In the genomic region with DNA sequence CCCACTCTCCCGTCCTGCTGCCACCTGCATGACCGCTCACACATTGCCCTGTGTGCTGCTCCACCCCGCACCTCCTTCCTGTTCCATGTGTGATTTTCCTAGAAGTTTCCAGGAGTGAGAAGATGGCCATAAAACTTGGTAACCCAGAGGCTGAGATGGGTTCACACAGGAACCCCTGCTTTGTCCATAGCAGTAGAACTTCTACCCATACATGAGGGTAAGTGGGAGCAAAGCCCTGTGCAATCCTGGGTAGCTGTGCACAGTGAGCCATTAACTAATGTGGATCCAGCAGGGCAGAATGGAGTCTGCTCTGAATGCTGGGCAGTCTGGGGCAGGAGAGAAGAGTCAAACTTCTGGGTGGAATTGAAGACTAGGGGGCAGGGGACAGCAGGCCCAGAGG, we compare ENCODE assay signal across 16 mouse cellular contexts. TPM values are rescaled to one million over a fixed set of nuclear protein-coding genes. Genes with fewer than 3 reads are reported as not detected.
DNase-seq lines count a peak whose midpoint lies in the region; ATAC-seq and TF ChIP-seq lines count a peak whose summit lies in the region.
"Had no signal": no experiment of that assay in that cellular context is flagged by ENCODE, and none has a peak within 500 bp of the region (broad histone marks: within the 10 kb centered on the region; RNA-seq: fewer than 3 reads in every experiment).

No protein-coding gene starts in this region.

- intact Hi-C loops in gastrocnemius, adult 2 months (cut with DNase I), result no loop called here
- intact Hi-C loops in gastrocnemius, postnatal 36 days (cut with DNase I), result no loop called here

- H3K4me3 ChIP-seq in gastrocnemius, adult 2 months, result no peak overlapping the region
- H3K4me3 ChIP-seq in kidney, adult 2 months (ENCODE audit: insufficient read depth, low read depth, low read length), result no peak overlapping the region
- H3K4me3 ChIP-seq in kidney, embryonic 14.5 days (ENCODE audit: low read length), result no peak overlapping the region
- H3K4me3 ChIP-seq in liver, embryonic 12.5 days, result no peak overlapping the region
- no peak overlapping the region for H3K4me3 ChIP-seq in midbrain, embryonic 15.5 days
- H3K4me3 ChIP-seq: embryonic facial prominence, embryonic 12.5 days; erythroblast, embryonic 14.5 days; intestine, embryonic 15.5 days had no signal

- peak overlapping the region; percentile 38; the same call in 1 of the 2 replicates for H3K27ac ChIP-seq in gastrocnemius, adult 2 months
- peak overlapping the region; percentile 27 for H3K27ac ChIP-seq in kidney, adult 2 months (ENCODE audit: insufficient read depth, low read depth, low read length)
- no peak overlapping the region for H3K27ac ChIP-seq in kidney, embryonic 14.5 days (ENCODE audit: low read depth, low read length)
- 0 out of 2 replicates have a peak overlapping the region, but pooled peaks have one; percentile 20 for H3K27ac ChIP-seq in liver, embryonic 12.5 days
- H3K27ac ChIP-seq in midbrain, embryonic 15.5 days, result peak overlapping the region; percentile 13; the same call in 1 of the 2 replicates
- H3K27ac ChIP-seq: embryonic facial prominence, embryonic 12.5 days; intestine, embryonic 15.5 days had no signal

- TF ChIP-seq CTCF in gastrocnemius, adult 2 months (IDR thresholded peaks at IDR 0.05), result no peak
- no peak for TF ChIP-seq CTCF in kidney, adult 2 months (conservative IDR thresholded peaks at IDR 0.05; ENCODE audit: insufficient read depth, insufficient read length, low read depth, low read length)

- no peak overlapping the region for H3K9ac ChIP-seq in kidney, embryonic 14.5 days (ENCODE audit: low read depth, low read length)
- H3K9ac ChIP-seq in liver, embryonic 12.5 days, result no peak overlapping the region
- no peak overlapping the region for H3K9ac ChIP-seq in midbrain, embryonic 15.5 days
- H3K9ac ChIP-seq: embryonic facial prominence, embryonic 12.5 days; intestine, embryonic 15.5 days had no signal

- H3K4me1 ChIP-seq in kidney, adult 2 months (ENCODE audit: control insufficient read depth, insufficient read depth, low read length), result peaks cover 31% of the 10 kb centered on the region
- no peaks in the 10 kb centered on the region for H3K4me1 ChIP-seq in kidney, embryonic 14.5 days (ENCODE audit: control insufficient read depth, insufficient read depth, low read length)
- H3K4me1 ChIP-seq in liver, embryonic 12.5 days, result peaks cover 14% of the 10 kb centered on the region; the same call in 1 of the 2 replicates
- no peaks in the 10 kb centered on the region for H3K4me1 ChIP-seq in midbrain, embryonic 15.5 days
- H3K4me1 ChIP-seq: embryonic facial prominence, embryonic 12.5 days; intestine, embryonic 15.5 days had no signal

- DNase-seq in gastrocnemius, adult 2 months, result no peak
- no peak for DNase-seq in gastrocnemius, postnatal 36 days
- DNase-seq in kidney, adult 2 months, result peak; percentile 60
- DNase-seq in liver, result no peak
- no peak for DNase-seq in thymus, postnatal 0 days (ENCODE audit: low spot score)
- DNase-seq: adrenal gland, postnatal 10 days; cerebellum, postnatal 10 days had no signal

- H3K4me2 ChIP-seq in kidney, embryonic 14.5 days (replicated peaks; ENCODE audit: low read depth, low read length), result no peak overlapping the region
- no peak overlapping the region for H3K4me2 ChIP-seq in liver, embryonic 12.5 days
- H3K4me2 ChIP-seq in midbrain, embryonic 15.5 days, result no peak overlapping the region
- H3K4me2 ChIP-seq: embryonic facial prominence, embryonic 12.5 days; intestine, embryonic 15.5 days had no signal

- no peak for ATAC-seq in kidney, embryonic 14.5 days (ENCODE audit: low FRiP score, low TSS enrichment)
- no peak for ATAC-seq in liver, embryonic 12.5 days
- no peak for ATAC-seq in midbrain, embryonic 15.5 days (replicated peaks)
- ATAC-seq: activated CD4-positive, CD25-positive, alpha-beta regulatory T cell, adult 4 months; intestine, embryonic 15.5 days had no signal

- no peaks in the 10 kb centered on the region for H3K36me3 ChIP-seq in kidney, adult 2 months (ENCODE audit: control insufficient read depth, insufficient read depth, low read length)
- no peaks in the 10 kb centered on the region for H3K36me3 ChIP-seq in kidney, embryonic 14.5 days (ENCODE audit: control insufficient read depth, insufficient read depth, low read length)
- H3K36me3 ChIP-seq in liver, embryonic 12.5 days, result no peaks in the 10 kb centered on the region
- no peaks in the 10 kb centered on the region for H3K36me3 ChIP-seq in midbrain, embryonic 15.5 days (replicated peaks)
- H3K36me3 ChIP-seq: embryonic facial prominence, embryonic 12.5 days; G1E; intestine, embryonic 15.5 days had no signal

- TF ChIP-seq POLR2A in kidney, adult 2 months (IDR thresholded peaks at IDR 0.05; ENCODE audit: low read depth, low read length), result no peak

- WGBS in kidney, adult 2 months, result 48% methylated on average over 3 of the region's 3 CpGs
- WGBS in kidney, embryonic 14.5 days, result 74% methylated on average over 3 of the region's 3 CpGs
- WGBS in liver, embryonic 12.5 days (ENCODE audit: insufficient replicate concordance), result 65% methylated on average over 3 of the region's 3 CpGs
- WGBS in midbrain, embryonic 15.5 days, result 88% methylated on average over 3 of the region's 3 CpGs

- H3K27me3 ChIP-seq in kidney, adult 2 months (replicated peaks; ENCODE audit: control insufficient read depth, insufficient read depth, low read length), result no peaks in the 10 kb centered on the region
- no peaks in the 10 kb centered on the region for H3K27me3 ChIP-seq in kidney, embryonic 14.5 days (ENCODE audit: control insufficient read depth, insufficient read depth, low read length)
- H3K27me3 ChIP-seq in liver, embryonic 12.5 days (replicated peaks), result no peaks in the 10 kb centered on the region
- no peaks in the 10 kb centered on the region for H3K27me3 ChIP-seq in midbrain, embryonic 15.5 days (replicated peaks)
- H3K27me3 ChIP-seq: embryonic facial prominence, embryonic 12.5 days; intestine, embryonic 15.5 days had no signal

- no peaks in the 10 kb centered on the region for H3K9me3 ChIP-seq in kidney, embryonic 14.5 days (ENCODE audit: control insufficient read depth, low read length)
- H3K9me3 ChIP-seq in liver, embryonic 12.5 days (replicated peaks), result no peaks in the 10 kb centered on the region
- H3K9me3 ChIP-seq in midbrain, embryonic 15.5 days, result no peaks in the 10 kb centered on the region
- H3K9me3 ChIP-seq: embryonic facial prominence, embryonic 12.5 days; G1E; intestine, embryonic 15.5 days had no signal

RNA-seq across cellular contexts. Expression of a gene that starts 8.3 kb away (rescaled TPM):
- total RNA-seq in gastrocnemius, adult 2 months (2021), result 1 to 10 TPM; 3.6 to 5.3 TPM
- total RNA-seq in gastrocnemius, postnatal 36 days (2021), result 1 to 10 TPM; 2.9 to 4.0 TPM
- polyA plus RNA-seq in kidney, adult 2 months (2012; rRNA removed), result 253 and 260 TPM in 2 replicates
- polyA plus RNA-seq in kidney, embryonic 14.5 days (2014; fragmentation: Nextera tagmentation; extraction: Ambion mirVana), result 1.4 and 2.9 TPM in 2 replicates
- 8.0 and 11.6 TPM in 2 replicates for polyA plus RNA-seq in liver, embryonic 12.5 days (2016; fragmentation: Nextera tagmentation; extraction: Ambion mirVana)
- 49.9 and 58.7 TPM in 2 replicates for polyA plus RNA-seq in midbrain, embryonic 15.5 days (2015; fragmentation: Nextera tagmentation; extraction: Ambion mirVana)
- 17.1 and 21.6 TPM in 2 replicates for polyA plus RNA-seq in thymus, postnatal 0 days (2015; fragmentation: Nextera tagmentation; extraction: Ambion mirVana)
- polyA plus RNA-seq: erythroblast, embryonic 14.5 days; G1E had no signal

RNA-seq across cellular contexts. Expression of a gene that starts 32.2 kb away (rescaled TPM):
- total RNA-seq in gastrocnemius, adult 2 months (2021), result 10 to 100 TPM; 54.4 to 64.4 TPM
- total RNA-seq in gastrocnemius, postnatal 36 days (2021), result 10 to 100 TPM; 36.6 to 38.0 TPM
- 131 and 170 TPM in 2 replicates for polyA plus RNA-seq in kidney, adult 2 months (2012; rRNA removed)
- polyA plus RNA-seq in kidney, embryonic 14.5 days (2014; fragmentation: Nextera tagmentation; extraction: Ambion mirVana), result 5.3 and 9.3 TPM in 2 replicates
- polyA plus RNA-seq in liver, embryonic 12.5 days (2016; fragmentation: Nextera tagmentation; extraction: Ambion mirVana), result 8.6 and 10.3 TPM in 2 replicates
- 13.6 and 15.5 TPM in 2 replicates for polyA plus RNA-seq in midbrain, embryonic 15.5 days (2015; fragmentation: Nextera tagmentation; extraction: Ambion mirVana)
- 10.9 and 13.7 TPM in 2 replicates for polyA plus RNA-seq in thymus, postnatal 0 days (2015; fragmentation: Nextera tagmentation; extraction: Ambion mirVana)
- total RNA-seq: hematopoietic stem cell, adult 5-6 weeks had no signal
- polyA plus RNA-seq: activated CD4-positive, CD25-positive, alpha-beta regulatory T cell, adult 4 months; erythroblast, embryonic 14.5 days; G1E had no signal
